Mouse (Mus musculus) kidney, embryonic 14.5 days (tissue): ENCODE results near the gene Acot8. TPM values are rescaled to one million over a fixed set of nuclear protein-coding genes. Genes with fewer than 3 reads are reported as not detected.
"Not testable (repeated sequence)": the region's sequence is repeated elsewhere in the genome, so short reads cannot be mapped to it uniquely, and the experiment has no call there.

ENCODE experiments used
- ATAC-seq: fragments of 200-750 bp; cut with Nextera tagmentation; 2 replicates; pipeline ENCODE4 v1.8.0; 2017; ENCODE audit warnings: moderate number of reproducible peaks, mild to moderate bottlenecking, moderate TSS enrichment, moderate library complexity; ENCODE audit not compliant: low FRiP score, low TSS enrichment
- H3K27ac ChIP-seq: fragments of 300-500 bp; sonication (generic); 2 replicates; pipeline ENCODE4 v1.5.1; 2014; ENCODE audit warnings: low read depth, mild to moderate bottlenecking, low read length, moderate library complexity, mixed read lengths
- H3K27me3 ChIP-seq: fragments of 300-500 bp; sonication (generic); 2 replicates; pipeline ENCODE4 v1.6.1; 2014; ENCODE audit warnings: mild to moderate bottlenecking, low read length; ENCODE audit not compliant: control insufficient read depth, insufficient read depth
- H3K36me3 ChIP-seq: fragments of 300-500 bp; sonication (generic); 2 replicates; pipeline ENCODE4 v1.6.1; 2014; ENCODE audit warnings: low read length, mixed read lengths; ENCODE audit not compliant: control insufficient read depth, insufficient read depth
- H3K4me1 ChIP-seq: fragments of 300-500 bp; sonication (generic); 2 replicates; pipeline ENCODE4 v1.6.1; 2014; ENCODE audit warnings: low read length, mixed read lengths; ENCODE audit not compliant: control insufficient read depth, insufficient read depth
- H3K4me2 ChIP-seq: fragments of 300-500 bp; sonication (generic); replicated peaks from 2 replicates; pipeline ENCODE4 v1.6.1; 2014; ENCODE audit warnings: low read depth, mild to moderate bottlenecking, low read length
- H3K4me3 ChIP-seq: fragments of 300-500 bp; sonication (generic); 2 replicates; pipeline ENCODE4 v1.5.1; 2014; ENCODE audit warnings: mild to moderate bottlenecking, low read length
- H3K9ac ChIP-seq: fragments of 300-500 bp; sonication (generic); 2 replicates; pipeline ENCODE4 v1.6.1; 2014; ENCODE audit warnings: low read depth, mild to moderate bottlenecking, low read length, moderate library complexity
- H3K9me3 ChIP-seq: fragments of 300-500 bp; sonication (generic); 2 replicates; pipeline ENCODE4 v1.6.1; 2016; ENCODE audit warnings: low read length; ENCODE audit not compliant: control insufficient read depth
- WGBS: fragments of 180-500 bp; shearing (Covaris S2); extraction: QIAGEN DNeasy Blood & Tissue Kit; methylation state at CpG from one replicate; pipeline ENCODE4 v1.1.7; 2014; 5-methylcytosine and 5-hydroxymethylcytosine counted together
- polyA plus RNA-seq: library from polyadenylated mRNA; unstranded; fragments of >200 nt; fragmentation: Nextera tagmentation; extraction: Ambion mirVana; gene quantifications from 2 replicates; pipeline ENCODE4 v1.2.1, GENCODE M21; 2014

The Acot8 gene
- polyA plus RNA-seq, 1 experiment from 2014 or later = 17.0 TPM

DNA sequence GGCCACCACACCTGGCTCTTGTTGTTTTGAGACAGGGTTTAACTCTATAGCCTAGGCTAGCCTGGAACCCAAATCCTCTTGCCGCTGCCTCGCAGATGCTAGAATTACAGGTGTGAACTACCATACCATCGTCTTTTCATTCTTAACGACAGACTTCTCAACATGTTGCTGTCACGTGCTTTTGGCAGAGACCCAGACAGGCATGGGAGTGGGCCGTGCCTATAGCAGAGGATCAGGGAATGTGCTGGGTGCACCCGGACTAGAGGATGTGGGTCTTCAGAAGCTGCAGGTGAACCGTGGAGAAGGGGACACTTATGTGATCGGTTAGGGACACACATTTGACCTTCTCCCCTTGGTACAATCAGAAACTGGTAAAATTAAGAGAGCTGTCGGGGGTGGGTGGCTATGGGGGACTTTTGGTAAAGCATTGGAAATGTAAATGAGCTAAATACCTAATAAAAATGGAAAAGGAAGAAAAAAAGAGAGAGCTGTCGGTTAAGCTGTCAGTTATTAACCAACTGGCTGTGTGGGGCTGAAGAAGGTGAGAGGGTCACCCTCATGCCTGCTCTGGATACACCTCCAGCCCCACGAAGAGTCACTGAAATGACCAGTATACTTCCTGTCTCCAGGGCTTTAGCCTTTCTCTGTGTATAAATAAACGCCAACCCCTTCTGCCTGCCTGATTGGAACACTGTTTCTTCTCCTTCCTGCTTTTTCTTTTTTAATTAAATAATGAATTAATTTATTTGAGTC lies 4.3 kb downstream of the Acot8 start:
- ATAC-seq = no peak
- H3K27ac ChIP-seq = no peak overlapping the region
- H3K4me1 ChIP-seq = peaks cover 6% of the 10 kb centered on the region; the same call in 1 of the 2 replicates
- no peaks in the 10 kb centered on the region for H3K9me3 ChIP-seq
- WGBS = 90% methylated on average over 13 of the region's 13 CpGs
- H3K9ac ChIP-seq = no peak overlapping the region
- no peak overlapping the region for H3K4me2 ChIP-seq
- H3K4me3 ChIP-seq = no peak overlapping the region
- H3K27me3 ChIP-seq = no peaks in the 10 kb centered on the region
- H3K36me3 ChIP-seq = peaks cover 40% of the 10 kb centered on the region

- H3K4me2 ChIP-seq, H3K4me3 ChIP-seq, H3K27me3 ChIP-seq, ATAC-seq, H3K9me3 ChIP-seq, H3K4me1 ChIP-seq, H3K9ac ChIP-seq, H3K27ac ChIP-seq: not testable (repeated sequence)
- H3K36me3 ChIP-seq = peaks cover 52% of the 10 kb centered on the region
- 79% methylated on average over 6 of the region's 6 CpGs for WGBS
These were observed 6.1 kb downstream of the Acot8 start for GRCm38 (mm10) chr2:164798554-164798953.

- Histone ChIP-seq H3K27me3 (no peaks in the 10 kb centered on the region), H3K4me2 (no peak overlapping the region), H3K4me3 (no peak overlapping the region), H3K36me3 (peaks cover 67% of the 10 kb centered on the region), H3K27ac (no peak overlapping the region), H3K4me1 (no peaks in the 10 kb centered on the region), H3K9ac (no peak overlapping the region), H3K9me3 (no peaks in the 10 kb centered on the region)
- 83% methylated on average over 4 of the region's 4 CpGs for WGBS
- no peak for ATAC-seq
These were observed 8.8 kb downstream of the Acot8 start for GRCm38 (mm10) chr2:164795868-164796267.

GRCm38 (mm10) chr2:164794293-164794692 lies 10.4 kb downstream of the Acot8 start:
- H3K27ac ChIP-seq = no peak overlapping the region
- no peaks in the 10 kb centered on the region for H3K9me3 ChIP-seq
- H3K4me1 ChIP-seq = no peaks in the 10 kb centered on the region
- no peaks in the 10 kb centered on the region for H3K27me3 ChIP-seq
- H3K36me3 ChIP-seq = peaks cover 61% of the 10 kb centered on the region
- H3K4me2 ChIP-seq = no peak overlapping the region
- H3K4me3 ChIP-seq = no peak overlapping the region
- 37% methylated on average over 5 of the region's 5 CpGs for WGBS
- no peak overlapping the region for H3K9ac ChIP-seq
- ATAC-seq = peak; percentile 65

GRCm38 (mm10) chr2:164793772-164794171 lies 10.9 kb downstream of the Acot8 start:
- Histone ChIP-seq H3K4me1 (no peaks in the 10 kb centered on the region), H3K9me3 (no peaks in the 10 kb centered on the region), H3K4me3 (no peak overlapping the region), H3K36me3 (peaks cover 62% of the 10 kb centered on the region), H3K4me2 (no peak overlapping the region), H3K27me3 (no peaks in the 10 kb centered on the region), H3K27ac (no peak overlapping the region), H3K9ac (no peak overlapping the region)
- WGBS = 86% methylated on average over 2 of the region's 2 CpGs
- no peak for ATAC-seq

- H3K36me3 ChIP-seq = peaks cover 63% of the 10 kb centered on the region
These were observed 11.4 kb downstream of the Acot8 start for GRCm38 (mm10) chr2:164793236-164793635.

GRCm38 (mm10) chr2:164792400-164793190 lies 12.1 kb downstream of the Acot8 start:
- 94% methylated on average over 12 of the region's 12 CpGs for WGBS
- Histone ChIP-seq H3K9me3 (no peaks in the 10 kb centered on the region), H3K4me3 (no peak overlapping the region), H3K27ac (no peak overlapping the region), H3K4me1 (no peaks in the 10 kb centered on the region), H3K27me3 (no peaks in the 10 kb centered on the region), H3K4me2 (no peak overlapping the region), H3K9ac (no peak overlapping the region), H3K36me3 (peaks cover 58% of the 10 kb centered on the region)
- ATAC-seq = no peak

More at GRCm38 (mm10) chr2:164793236-164793635, 11.4 kb downstream of the Acot8 start:
- Histone ChIP-seq H3K9ac (no peak overlapping the region), H3K4me2 (no peak overlapping the region), H3K9me3 (no peaks in the 10 kb centered on the region), H3K27ac (no peak overlapping the region), H3K4me1 (no peaks in the 10 kb centered on the region), H3K4me3 (no peak overlapping the region), H3K27me3 (no peaks in the 10 kb centered on the region)
- no peak for ATAC-seq
- WGBS = 92% methylated on average over 3 of the region's 3 CpGs

DNA sequence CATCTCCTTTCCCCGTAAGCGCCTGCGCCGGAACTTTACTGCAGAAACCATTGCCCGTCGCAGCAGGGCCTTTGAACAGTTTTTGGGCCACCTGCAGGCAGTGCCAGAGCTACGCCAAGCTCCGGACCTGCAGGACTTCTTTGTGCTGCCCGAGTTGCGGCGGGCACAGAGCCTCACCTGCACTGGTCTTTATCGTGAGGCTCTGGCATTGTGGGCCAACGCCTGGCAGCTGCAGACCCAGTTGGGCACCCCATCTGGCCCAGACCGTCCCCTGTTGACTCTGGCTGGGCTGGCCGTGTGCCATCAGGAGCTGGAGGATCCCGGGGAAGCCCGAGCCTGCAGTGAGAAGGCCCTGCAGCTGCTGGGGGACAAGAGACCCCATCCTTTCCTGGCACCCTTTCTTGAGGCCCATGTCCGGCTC lies 12.8 kb downstream of the Acot8 start:
- Histone ChIP-seq H3K36me3 (peaks cover 57% of the 10 kb centered on the region), H3K27ac (no peak overlapping the region), H3K9me3 (no peaks in the 10 kb centered on the region), H3K9ac (no peak overlapping the region), H3K27me3 (no peaks in the 10 kb centered on the region), H3K4me3 (no peak overlapping the region), H3K4me1 (peaks cover 3% of the 10 kb centered on the region; the same call in 1 of the 2 replicates), H3K4me2 (no peak overlapping the region)
- 96% methylated on average over 18 of the region's 18 CpGs for WGBS
- ATAC-seq = no peak

- H3K4me3 ChIP-seq = no peak overlapping the region
- no peak overlapping the region for H3K9ac ChIP-seq
- H3K27ac ChIP-seq = no peak overlapping the region
- no peak for ATAC-seq
- no peak overlapping the region for H3K4me2 ChIP-seq
- H3K4me1 ChIP-seq = peaks cover 7% of the 10 kb centered on the region; the same call in 1 of the 2 replicates
- peaks cover 46% of the 10 kb centered on the region for H3K36me3 ChIP-seq
- H3K27me3 ChIP-seq = no peaks in the 10 kb centered on the region
- H3K9me3 ChIP-seq = no peaks in the 10 kb centered on the region
- WGBS = 80% methylated on average over 4 of the region's 4 CpGs
These were observed 14.2 kb downstream of the Acot8 start for GRCm38 (mm10) chr2:164790451-164790850.
